Mouse (Mus musculus): ENCODE data around the gene Itih5.

The Itih5 gene

GRCm38 (mm10) chr2:10153201-10154075, at the start of gene Itih5:
Gene Itih5, plus strand, starts transcription at chr2:10153571.
- in situ Hi-C loops (cut with MboI; ENCODE audit: unreplicated experiment in 2 of 2), result loop anchor here in 1 of 2 experiments (5.0 kb wide), 2 partner anchors 39 to 124 kb away; no protein-coding TSS in a partner anchor

- in situ Hi-C loops (cut with MboI; ENCODE audit: unreplicated experiment in 2 of 2), result loop anchor here in 1 of 2 experiments (25.0 kb wide), 2 partner anchors 679 to 954 kb away; no protein-coding TSS in a partner anchor
Measured at GRCm38 (mm10) chr2:10108535-10109189, 44.7 kb upstream of the Itih5 start.

GRCm38 (mm10) chr2:10118751-10119150, 34.6 kb upstream of the Itih5 start:
- in situ Hi-C loops (cut with MboI; ENCODE audit: unreplicated experiment in 2 of 2), result loop anchor here in 1 of 2 experiments (25.0 kb wide), 2 partner anchors 669 to 944 kb away; no protein-coding TSS in a partner anchor

GRCm38 (mm10) chr2:10119276-10119675, 34.1 kb upstream of the Itih5 start:
- in situ Hi-C loops (cut with MboI; ENCODE audit: unreplicated experiment in 2 of 2), result loop anchor here in 1 of 2 experiments (25.0 kb wide), 2 partner anchors 668 to 943 kb away; no protein-coding TSS in a partner anchor

GRCm38 (mm10) chr2:10121826-10122225, 31.5 kb upstream of the Itih5 start:
- in situ Hi-C loops (cut with MboI; ENCODE audit: unreplicated experiment in 2 of 2), result loop anchor here in 1 of 2 experiments (25.0 kb wide), 2 partner anchors 665 to 940 kb away; no protein-coding TSS in a partner anchor

GRCm38 (mm10) chr2:10126122-10126521, 27.2 kb upstream of the Itih5 start:
- in situ Hi-C loops (cut with MboI; ENCODE audit: unreplicated experiment in 2 of 2), result no loop called here

GRCm38 (mm10) chr2:10127471-10127870, 25.9 kb upstream of the Itih5 start:
- in situ Hi-C loops (cut with MboI; ENCODE audit: unreplicated experiment in 2 of 2), result no loop called here

- in situ Hi-C loops (cut with MboI; ENCODE audit: unreplicated experiment in 2 of 2), result no loop called here
Measured at GRCm38 (mm10) chr2:10128571-10128970, 24.8 kb upstream of the Itih5 start.

- in situ Hi-C loops (cut with MboI; ENCODE audit: unreplicated experiment in 2 of 2), result no loop called here
Measured at GRCm38 (mm10) chr2:10130341-10130990, 22.9 kb upstream of the Itih5 start.

- in situ Hi-C loops (cut with MboI; ENCODE audit: unreplicated experiment in 2 of 2), result no loop called here
Measured at GRCm38 (mm10) chr2:10131296-10131695, 22.1 kb upstream of the Itih5 start, which contains the start of gene Itih2. Gene Itih2, minus strand, starts transcription at chr2:10131396.

GRCm38 (mm10) chr2:10132128-10132527, 21.2 kb upstream of the Itih5 start:
- in situ Hi-C loops (cut with MboI; ENCODE audit: unreplicated experiment in 2 of 2), result no loop called here

GRCm38 (mm10) chr2:10133941-10134340, 19.4 kb upstream of the Itih5 start:
- in situ Hi-C loops (cut with MboI; ENCODE audit: unreplicated experiment in 2 of 2), result no loop called here

GRCm38 (mm10) chr2:10137320-10137719, 16.1 kb upstream of the Itih5 start:
- in situ Hi-C loops (cut with MboI; ENCODE audit: unreplicated experiment in 2 of 2), result loop anchor here (5.0 kb wide), 2 partner anchors 35 to 1465 kb away; no protein-coding TSS in a partner anchor

- in situ Hi-C loops (cut with MboI; ENCODE audit: unreplicated experiment in 2 of 2), result loop anchor here (5.0 kb wide), 2 partner anchors 38 to 142 kb away; no protein-coding TSS in a partner anchor
Measured at GRCm38 (mm10) chr2:10140456-10140855, 12.9 kb upstream of the Itih5 start.

GRCm38 (mm10) chr2:10142472-10143454, 10.6 kb upstream of the Itih5 start:
- in situ Hi-C loops (cut with MboI; ENCODE audit: unreplicated experiment in 2 of 2), result loop anchor here (5.0 kb wide), 2 partner anchors 40 to 140 kb away; no protein-coding TSS in a partner anchor

GRCm38 (mm10) chr2:10145514-10145913, 7.9 kb upstream of the Itih5 start:
- in situ Hi-C loops (cut with MboI; ENCODE audit: unreplicated experiment in 2 of 2), result no loop called here

- in situ Hi-C loops (cut with MboI; ENCODE audit: unreplicated experiment in 2 of 2), result no loop called here
Measured at GRCm38 (mm10) chr2:10147176-10147575, 6.2 kb upstream of the Itih5 start.

- in situ Hi-C loops (cut with MboI; ENCODE audit: unreplicated experiment in 2 of 2), result loop anchor here in 1 of 2 experiments (5.0 kb wide), 2 partner anchors 40 to 125 kb away; no protein-coding TSS in a partner anchor
Measured at GRCm38 (mm10) chr2:10152590-10152989, 781 bp upstream of the Itih5 start.

- in situ Hi-C loops (cut with MboI; ENCODE audit: unreplicated experiment in 2 of 2), result no loop called here
Measured at GRCm38 (mm10) chr2:10157184-10157583, 3.8 kb downstream of the Itih5 start.

Measured in v-Abl transformed pro-B cells (cell line).